Mouse (Mus musculus) MEL (cell line): ENCODE results near the gene Tinf2.

Experiments used
- BHLHE40 ChIP-seq: IDR thresholded peaks from 2 replicates; pipeline ENCODE4 v1.6.1; 2012; ENCODE audit warnings: low read depth, mild to moderate bottlenecking, inconsistent platforms, low read length, improper control_type of control experiment, borderline replicate concordance
- CTCF ChIP-seq, 3 experiments: IDR thresholded peaks in 2 of 3; conservative IDR thresholded peaks in 1 of 3; 2 replicates each; pipeline ENCODE4 v1.5.1; 2011 to 2012; ENCODE audit warnings: low read length in 3 of 3, low read depth in 2 of 3, mild to moderate bottlenecking in 2 of 3, improper control_type of control experiment in 1 of 3, inconsistent platforms in 1 of 3, mixed read lengths in 1 of 3, moderate library complexity in 1 of 3; ENCODE audit not compliant: control insufficient read depth in 1 of 3, insufficient read depth in 1 of 3, poor library complexity in 1 of 3, severe bottlenecking in 1 of 3
- HCFC1 ChIP-seq: IDR thresholded peaks from 2 replicates; pipeline ENCODE4 v1.6.1; 2012; ENCODE audit warnings: low read depth, mild to moderate bottlenecking, inconsistent platforms, low read length, improper control_type of control experiment, moderate library complexity
- MAX ChIP-seq: IDR thresholded peaks from 2 replicates; pipeline ENCODE4 v1.6.1; 2011; ENCODE audit warnings: low read length, improper control_type of control experiment
- MYB ChIP-seq: IDR thresholded peaks from 2 replicates; pipeline ENCODE4 v1.6.1; 2011; ENCODE audit warnings: mild to moderate bottlenecking, low read depth, low read length, improper control_type of control experiment
- POLR2A ChIP-seq, 2 experiments: IDR thresholded peaks; 2 replicates each; pipeline ENCODE4 v1.6.1; 2011 to 2012; ENCODE audit warnings: low read length in 2 of 2, mild to moderate bottlenecking in 2 of 2, control low read depth in 1 of 2, improper control_type of control experiment in 1 of 2, low read depth in 1 of 2, moderate library complexity in 1 of 2; ENCODE audit not compliant: control insufficient read depth in 1 of 2, insufficient read depth in 1 of 2, poor library complexity in 1 of 2
- TBP ChIP-seq: IDR thresholded peaks from 2 replicates; pipeline ENCODE4 v1.8.0; 2011; ENCODE audit warnings: low read depth, low read length, improper control_type of control experiment

GRCm38 (mm10) chr14:55726261-55726660 is 44.6 kb upstream of the Tinf2 start:
- no peak for TF ChIP-seq HCFC1
- no peak for TF ChIP-seq CTCF (IDR thresholded peaks at IDR 0.05 in 2 of 3, conservative IDR thresholded peaks at IDR 0.05 in 1 of 3; ENCODE audit: control insufficient read depth in 1 of 3, insufficient read depth in 1 of 3, low read depth in 2 of 3, low read length in 3 of 3, poor library complexity in 1 of 3, severe bottlenecking in 1 of 3)
- no peak for TF ChIP-seq MYB
- no peak for TF ChIP-seq POLR2A (IDR thresholded peaks at IDR 0.05; ENCODE audit: control insufficient read depth in 1 of 2, insufficient read depth in 1 of 2, low read depth in 1 of 2, low read length in 2 of 2, poor library complexity in 1 of 2)
- TF ChIP-seq MAX = no peak
- TF ChIP-seq TBP = no peak
- no peak for TF ChIP-seq BHLHE40
